Mouse (Mus musculus) erythroblast, adult 5-6 weeks (primary cell): ENCODE data around the gene Id1. TPM values are rescaled to one million over a fixed set of nuclear protein-coding genes. Genes with fewer than 3 reads are reported as not detected.
A peak's percentile ranks its signal among the peaks of the same experiment; 100 is the strongest.

ENCODE experiments used
- ATAC-seq: replicated peaks from 2 replicates; pipeline ENCODE4 v1.8.0; 2016; ENCODE audit warnings: moderate number of reproducible peaks, mild to moderate bottlenecking, moderate TSS enrichment, inconsistent platforms; ENCODE audit not compliant: poor library complexity, low FRiP score, severe bottlenecking
- total RNA-seq, 2 experiments: library from RNA; stranded (forward) in 1 of 2; stranded (reverse) in 1 of 2; fragments of 150-400 nt in 1 of 2; fragments of 200-764, 138-1000 nt in 1 of 2; gene quantifications; 2 replicates each; pipeline versions ENCODE4 v1.2.3 to v1.2.4; 2015 to 2017; ENCODE audit warnings: low replicate concordance in 2 of 2

Id1 gene
- total RNA-seq, 2 experiments from 2014 or later = 3.7 TPM; not detected in 1

GRCm38 (mm10) chr2:152741153-152742041 lies 5.3 kb downstream of the Id1 start:
- ATAC-seq = peak; percentile 24; the same call in 1 of the 2 replicates

- peak; percentile 62; the same call in 1 of the 2 replicates for ATAC-seq
Observed at GRCm38 (mm10) chr2:152742435-152742834, 6.4 kb downstream of the Id1 start.

- ATAC-seq = no peak
Observed at GRCm38 (mm10) chr2:152753944-152754711, 18.1 kb downstream of the Id1 start, which contains the start of gene Cox4i2. Gene Cox4i2 (plus strand): TSS chr2:152754173.

GRCm38 (mm10) chr2:152756474-152757393 lies 20.7 kb downstream of the Id1 start:
- ATAC-seq = no peak

- no peak for ATAC-seq
Observed at GRCm38 (mm10) chr2:152757478-152757877, 21.4 kb downstream of the Id1 start.

GRCm38 (mm10) chr2:152758351-152758750 lies 22.3 kb downstream of the Id1 start:
- no peak for ATAC-seq

GRCm38 (mm10) chr2:152763310-152763709 lies 27.3 kb downstream of the Id1 start:
- no peak for ATAC-seq

GRCm38 (mm10) chr2:152764172-152765044 lies 28.4 kb downstream of the Id1 start:
- no peak for ATAC-seq

GRCm38 (mm10) chr2:152765045-152765674 lies 29.1 kb downstream of the Id1 start:
- ATAC-seq = no peak

GRCm38 (mm10) chr2:152766387-152767123 lies 30.5 kb downstream of the Id1 start:
- peak; percentile 64 for ATAC-seq

- peak; percentile 75 for ATAC-seq
Observed at GRCm38 (mm10) chr2:152767618-152768271, 31.7 kb downstream of the Id1 start.

- ATAC-seq = peak; percentile 86
Observed at GRCm38 (mm10) chr2:152769677-152770076, 33.6 kb downstream of the Id1 start.

GRCm38 (mm10) chr2:152771571-152771970 lies 35.5 kb downstream of the Id1 start:
- ATAC-seq = no peak

GRCm38 (mm10) chr2:152772231-152772630 lies 36.2 kb downstream of the Id1 start:
- no peak for ATAC-seq

GRCm38 (mm10) chr2:152775357-152775756 lies 39.3 kb downstream of the Id1 start:
- ATAC-seq = no peak

GRCm38 (mm10) chr2:152776019-152776418 lies 40.0 kb downstream of the Id1 start:
- ATAC-seq = no peak

GRCm38 (mm10) chr2:152776435-152776834 lies 40.4 kb downstream of the Id1 start:
- ATAC-seq = no peak
